Mouse (Mus musculus) cerebellum, adult 2 months (tissue): ENCODE results near the gene Olfr522.

ENCODE experiments used
- CTCF ChIP-seq: fragments of 200-500 bp; IDR thresholded peaks from 2 replicates; pipeline ENCODE4 v1.5.1; 2011; ENCODE audit warnings: low read depth, mild to moderate bottlenecking, control low read depth, low read length, moderate library complexity, borderline replicate concordance; ENCODE audit not compliant: insufficient read depth
- POLR2A ChIP-seq: fragments of 200-500 bp; IDR thresholded peaks from 2 replicates; pipeline ENCODE4 v1.6.1; 2011; ENCODE audit warnings: low read length, control low read depth, borderline replicate concordance; ENCODE audit not compliant: insufficient read depth

DNA sequence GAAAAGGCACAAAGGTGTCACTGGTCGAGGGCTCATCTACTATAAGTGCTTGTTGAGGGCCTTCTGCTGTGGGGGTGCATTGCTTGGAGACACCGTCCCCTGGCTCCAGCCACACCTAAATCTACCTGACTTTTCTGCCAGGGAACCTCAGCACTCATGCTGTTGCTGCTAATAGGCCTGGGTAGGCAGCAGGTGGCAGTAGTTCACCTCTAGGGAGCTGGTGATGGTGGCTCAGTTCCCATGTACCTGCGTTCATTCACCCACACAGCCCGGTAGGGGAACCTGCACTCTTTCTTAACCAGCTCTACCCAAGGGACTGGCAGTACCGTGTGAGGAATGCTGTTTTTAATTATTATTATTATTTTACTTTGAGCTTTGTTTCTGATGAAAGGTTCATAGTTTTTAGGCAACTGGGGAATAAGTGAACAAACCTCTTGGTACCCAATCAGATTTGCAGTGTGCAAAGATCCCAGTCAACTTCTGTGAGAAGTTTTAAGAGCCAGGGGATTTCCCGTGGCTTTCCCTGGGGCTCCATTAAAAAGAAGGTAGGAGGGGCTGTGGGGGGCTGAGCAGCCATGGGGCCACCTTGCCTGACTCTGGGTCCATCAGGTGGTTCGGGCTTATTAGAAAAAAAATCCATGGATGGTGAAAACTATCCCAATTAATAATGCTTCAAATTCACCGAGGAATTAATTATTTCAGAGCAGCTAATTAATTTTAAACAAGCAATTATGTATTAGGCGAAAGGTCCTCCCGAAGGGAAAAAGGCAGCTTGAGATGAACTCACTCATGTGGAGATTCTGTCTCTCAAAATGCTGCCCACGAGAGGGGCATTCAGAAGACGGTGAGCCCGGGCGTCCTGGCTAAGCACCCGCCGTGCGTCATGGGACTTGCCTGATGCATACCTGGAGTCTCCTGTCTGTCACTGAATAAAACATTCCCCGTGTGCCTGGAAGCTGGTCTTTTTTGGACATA lies 22.4 kb upstream of the Olfr522 start:
- TF ChIP-seq CTCF (peak; percentile 15; the same call in 1 of the 2 replicates), POLR2A (no peak)
